Mouse (Mus musculus) heart, embryonic 10.5 days (tissue): ENCODE results near the gene Kdm1b. TPM values are rescaled to one million over a fixed set of nuclear protein-coding genes. Genes with fewer than 3 reads are reported as not detected.

ENCODE experiments used
- DNase-seq: peaks from one replicate; pipeline ENCODE4 v3.0.0-alpha.2; 2017; ENCODE audit warnings: low spot score
- H3K27ac ChIP-seq: fragments of 300-500 bp; sonication (generic); 2 replicates; pipeline ENCODE4 v1.5.1; 2016; ENCODE audit warnings: mild to moderate bottlenecking
- H3K27me3 ChIP-seq: fragments of 300-500 bp; sonication (generic); 2 replicates; pipeline ENCODE4 v1.6.1; 2016; ENCODE audit warnings: mild to moderate bottlenecking; ENCODE audit not compliant: poor library complexity, insufficient read depth, severe bottlenecking
- H3K36me3 ChIP-seq: fragments of 300-500 bp; sonication (generic); 2 replicates; pipeline ENCODE4 v1.6.1; 2016; ENCODE audit warnings: mild to moderate bottlenecking, moderate library complexity
- H3K4me1 ChIP-seq: fragments of 300-500 bp; sonication (generic); 2 replicates; pipeline ENCODE4 v1.6.1; 2016; ENCODE audit warnings: mild to moderate bottlenecking
- H3K4me3 ChIP-seq: fragments of 300-500 bp; sonication (generic); 2 replicates; pipeline ENCODE4 v1.5.1; 2016; ENCODE audit warnings: mild to moderate bottlenecking, moderate library complexity
- H3K9me3 ChIP-seq: fragments of 300-500 bp; sonication (generic); 2 replicates; pipeline ENCODE4 v1.6.1; 2016; ENCODE audit warnings: mild to moderate bottlenecking, moderate library complexity
- WGBS: fragments of 180-500 bp; shearing (Covaris S2); methylation state at CpG from one replicate; pipeline ENCODE4 v1.1.7; 2016; 5-methylcytosine and 5-hydroxymethylcytosine counted together
- polyA plus RNA-seq: library from polyadenylated mRNA; unstranded; fragments of >200 nt; fragmentation: Nextera tagmentation; extraction: Ambion mirVana; gene quantifications from 2 replicates; pipeline ENCODE4 v1.2.1, GENCODE M21; 2016

The Kdm1b gene
- polyA plus RNA-seq, 1 experiment from 2014 or later, result 7.9 TPM

DNA sequence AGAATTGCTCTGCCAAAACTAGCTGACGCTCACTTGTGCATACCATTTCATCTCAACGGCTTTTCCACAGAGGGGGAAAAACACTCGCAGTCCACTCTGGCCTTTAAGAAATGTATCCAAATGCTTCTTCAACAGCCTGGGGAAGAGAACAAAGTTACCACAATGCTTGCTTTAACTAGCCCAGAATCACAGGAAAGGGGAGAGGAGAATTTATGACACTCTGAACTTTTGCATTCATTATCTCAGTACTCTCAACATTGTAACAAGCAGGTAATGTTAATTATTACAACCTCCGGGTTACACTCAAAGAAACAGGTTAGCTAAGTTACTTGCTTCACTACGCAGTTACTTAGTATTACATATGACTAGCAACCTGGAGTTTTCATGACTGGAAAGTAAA is 3.2 kb upstream of the Kdm1b start:
- Histone ChIP-seq H3K4me3 (no peak overlapping the region), H3K4me1 (peaks cover 19% of the 10 kb centered on the region), H3K36me3 (no peaks in the 10 kb centered on the region), H3K27me3 (no peaks in the 10 kb centered on the region), H3K9me3 (no peaks in the 10 kb centered on the region), H3K27ac (no peak overlapping the region)
- DNase-seq, result no peak
- 89% methylated on average over 5 of the region's 5 CpGs for WGBS

- DNase-seq, result peak; percentile 57
- 55% methylated on average over 8 of the region's 8 CpGs for WGBS
- no peaks in the 10 kb centered on the region for H3K36me3 ChIP-seq
Observed at GRCm38 (mm10) chr13:47042024-47042633, 1.2 kb upstream of the Kdm1b start.

DNA sequence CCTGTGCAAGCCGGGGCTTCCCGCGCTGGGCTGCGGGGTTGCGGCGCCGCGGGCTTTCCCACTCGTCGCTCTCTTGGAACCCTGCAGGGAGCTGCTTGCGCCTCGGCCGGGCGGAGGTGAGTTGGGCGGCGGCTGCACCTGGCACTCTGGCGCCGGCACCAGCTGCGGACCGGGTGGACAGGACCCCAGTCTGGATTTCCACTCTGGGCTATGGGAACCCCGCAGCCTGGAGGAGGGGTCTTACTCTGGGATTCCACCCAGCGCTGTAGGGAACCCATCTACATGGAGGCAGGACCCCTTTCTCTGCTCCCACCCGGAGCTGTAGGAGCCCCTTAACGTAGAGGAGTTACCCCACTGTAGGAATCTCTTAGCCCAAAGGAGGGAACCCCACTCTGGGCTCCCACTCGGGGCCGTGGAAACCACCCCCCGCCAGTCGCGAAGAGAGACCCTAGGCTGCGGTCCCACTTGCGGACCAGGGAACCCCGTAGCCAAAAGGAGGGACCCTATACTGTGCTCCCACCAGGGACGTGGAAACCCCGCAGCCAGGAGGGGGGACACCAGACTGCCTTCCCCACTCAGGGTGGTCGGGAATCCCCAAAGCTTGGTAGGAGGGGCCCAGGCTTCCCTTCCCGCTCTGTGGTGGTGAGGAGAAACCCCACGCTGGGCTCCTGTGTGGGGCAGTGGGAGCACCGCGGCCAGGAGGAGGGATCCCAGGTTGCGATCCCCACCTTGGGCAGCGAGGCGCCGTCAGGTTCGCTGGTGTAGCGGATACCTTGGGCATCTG is 726 bp downstream of the Kdm1b start:
- WGBS, result 2% methylated on average over 45 of the region's 45 CpGs
- Histone ChIP-seq H3K27me3 (no peaks in the 10 kb centered on the region), H3K4me3 (peak overlapping the region; percentile 96), H3K9me3 (no peaks in the 10 kb centered on the region), H3K36me3 (peaks cover 5% of the 10 kb centered on the region; the same call in 1 of the 2 replicates), H3K27ac (peak overlapping the region; percentile 89), H3K4me1 (peaks cover 19% of the 10 kb centered on the region)
- no peak for DNase-seq

More at GRCm38 (mm10) chr13:47042024-47042633, 1.2 kb upstream of the Kdm1b start:
- Histone ChIP-seq H3K27me3 (no peaks in the 10 kb centered on the region), H3K4me3 (peak overlapping the region; percentile 96), H3K27ac (no peak overlapping the region), H3K4me1 (peaks cover 19% of the 10 kb centered on the region), H3K9me3 (no peaks in the 10 kb centered on the region)

DNA sequence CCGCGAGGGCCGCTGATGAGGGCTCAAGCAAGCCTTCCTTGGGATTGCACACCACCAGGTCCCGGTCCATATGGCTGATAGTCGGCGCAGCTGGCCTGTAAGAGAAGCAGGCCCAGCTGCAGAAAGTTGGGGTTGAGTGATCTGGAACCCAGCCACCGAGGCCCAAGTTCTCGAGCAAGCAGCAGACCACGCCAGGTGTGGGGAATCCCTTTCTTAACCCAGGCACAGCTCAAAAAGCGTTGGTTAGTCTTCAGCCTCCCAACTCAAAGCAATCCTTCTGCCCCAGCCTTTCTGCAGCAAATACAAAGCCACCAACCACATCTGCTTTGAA is 1.3 kb downstream of the Kdm1b start, which contains the start of gene Tpmt:
Tpmt (minus strand) TSS at position 121 of the 331 bp plus-strand sequence.
- no peak for DNase-seq
- Histone ChIP-seq H3K4me1 (peaks cover 19% of the 10 kb centered on the region), H3K4me3 (peak within 1 kb of the TSS; percentile 96), H3K36me3 (peaks cover 11% of the 10 kb centered on the region), H3K9me3 (no peaks in the 10 kb centered on the region), H3K27me3 (no peaks in the 10 kb centered on the region), H3K27ac (peak within 1 kb of the TSS; percentile 89)
- WGBS, result 22% methylated on average over 10 of the region's 10 CpGs

DNA sequence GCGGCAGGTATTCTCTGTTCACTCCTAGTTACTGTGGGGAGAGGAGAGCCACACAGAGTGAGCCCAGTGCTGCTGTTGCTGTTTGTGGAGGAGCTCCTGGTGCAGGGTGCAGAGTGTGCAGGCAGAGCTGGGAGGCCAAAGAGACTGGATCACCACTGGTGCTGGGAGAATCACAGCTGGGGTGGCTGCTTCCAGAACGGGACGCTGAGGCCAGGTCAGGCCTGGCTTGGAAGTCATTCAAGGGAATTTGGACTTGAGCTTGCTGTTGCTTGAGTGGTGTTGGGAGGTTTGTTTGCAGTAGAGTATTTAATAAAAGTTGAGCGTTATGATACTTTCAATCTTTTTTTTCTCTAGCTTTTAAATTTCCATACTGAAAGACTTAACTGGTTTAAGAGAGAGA is 4.7 kb downstream of the Kdm1b start:
- Histone ChIP-seq H3K27me3 (no peaks in the 10 kb centered on the region), H3K27ac (no peak overlapping the region), H3K36me3 (peaks cover 28% of the 10 kb centered on the region), H3K4me1 (peaks cover 30% of the 10 kb centered on the region), H3K9me3 (no peaks in the 10 kb centered on the region), H3K4me3 (no peak overlapping the region)
- no peak for DNase-seq
- 83% methylated on average over 4 of the region's 4 CpGs for WGBS

GRCm38 (mm10) chr13:47050009-47050408 is 6.7 kb downstream of the Kdm1b start:
- H3K36me3 ChIP-seq, result peaks cover 34% of the 10 kb centered on the region
- no peaks in the 10 kb centered on the region for H3K9me3 ChIP-seq
- H3K4me1 ChIP-seq, result peaks cover 14% of the 10 kb centered on the region
- no peaks in the 10 kb centered on the region for H3K27me3 ChIP-seq
- 28% methylated on average over 4 of the region's 4 CpGs for WGBS
- no peak overlapping the region for H3K27ac ChIP-seq
- H3K4me3 ChIP-seq, result no peak overlapping the region
- no peak for DNase-seq

DNA sequence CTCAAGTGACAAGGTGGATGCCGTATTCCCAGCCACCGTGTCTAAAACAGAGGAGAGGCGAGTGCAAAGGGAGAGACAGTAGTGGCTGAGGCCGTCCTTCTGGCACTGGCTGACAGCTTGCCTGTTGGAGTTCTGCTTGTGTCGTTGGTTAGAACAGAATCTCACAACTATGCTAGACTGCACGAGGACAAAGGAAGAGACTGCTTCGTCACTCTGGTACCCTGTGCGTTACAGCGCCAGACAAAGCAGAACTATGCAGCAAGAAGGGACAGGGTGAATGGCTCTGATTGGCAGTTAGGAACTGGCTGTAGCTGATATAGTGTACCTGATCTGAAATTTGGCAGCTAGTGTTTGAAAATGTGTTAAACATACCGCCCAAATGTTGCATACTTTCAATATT is 10.7 kb downstream of the Kdm1b start:
- Histone ChIP-seq H3K27ac (no peak overlapping the region), H3K36me3 (peaks cover 33% of the 10 kb centered on the region), H3K4me1 (peaks cover 14% of the 10 kb centered on the region), H3K4me3 (no peak overlapping the region), H3K27me3 (no peaks in the 10 kb centered on the region), H3K9me3 (no peaks in the 10 kb centered on the region)
- no peak for DNase-seq
- WGBS, result 82% methylated on average over 10 of the region's 10 CpGs

DNA sequence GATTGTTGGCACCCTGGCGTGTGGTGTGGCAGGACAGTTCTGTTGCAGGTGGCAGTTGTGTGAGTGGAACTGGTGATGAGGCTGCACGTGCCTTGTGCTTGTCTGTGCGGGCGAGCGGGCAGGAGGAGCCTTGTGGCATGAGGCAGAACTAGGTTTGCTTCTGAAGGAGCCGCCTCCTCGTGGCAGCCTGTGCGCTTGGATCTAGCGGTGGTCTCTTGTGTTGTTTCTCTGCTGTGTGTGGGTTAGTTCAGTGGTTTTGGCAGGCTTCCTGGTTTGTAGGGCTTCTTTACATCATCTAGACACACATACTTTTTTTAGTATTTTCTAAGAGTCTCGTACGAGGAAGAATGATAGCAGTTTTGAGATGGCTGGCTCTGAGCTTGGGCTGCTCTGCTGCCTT is 12.8 kb downstream of the Kdm1b start:
- Histone ChIP-seq H3K36me3 (peaks cover 32% of the 10 kb centered on the region), H3K27me3 (no peaks in the 10 kb centered on the region), H3K4me1 (peaks cover 1% of the 10 kb centered on the region; the same call in 1 of the 2 replicates), H3K27ac (no peak overlapping the region), H3K4me3 (no peak overlapping the region), H3K9me3 (no peaks in the 10 kb centered on the region)
- DNase-seq, result no peak
- WGBS, result 84% methylated on average over 11 of the region's 11 CpGs

GRCm38 (mm10) chr13:47056781-47057180 is 13.5 kb downstream of the Kdm1b start:
- H3K4me1 ChIP-seq, result no peaks in the 10 kb centered on the region
- WGBS, result 86% methylated on average over 5 of the region's 5 CpGs

GRCm38 (mm10) chr13:47062756-47063155 is 19.5 kb downstream of the Kdm1b start:
- no peaks in the 10 kb centered on the region for H3K4me1 ChIP-seq
- DNase-seq, result peak; percentile 71
- H3K9me3 ChIP-seq, result no peaks in the 10 kb centered on the region
- H3K36me3 ChIP-seq, result peaks cover 41% of the 10 kb centered on the region
- H3K4me3 ChIP-seq, result no peak overlapping the region
- H3K27me3 ChIP-seq, result no peaks in the 10 kb centered on the region
- no peak overlapping the region for H3K27ac ChIP-seq
- 93% methylated on average over 17 of the region's 17 CpGs for WGBS

More at GRCm38 (mm10) chr13:47056781-47057180, 13.5 kb downstream of the Kdm1b start:
- DNase-seq, result no peak
- Histone ChIP-seq H3K4me3 (no peak overlapping the region), H3K27ac (no peak overlapping the region), H3K9me3 (no peaks in the 10 kb centered on the region), H3K36me3 (peaks cover 33% of the 10 kb centered on the region), H3K27me3 (no peaks in the 10 kb centered on the region)

DNA sequence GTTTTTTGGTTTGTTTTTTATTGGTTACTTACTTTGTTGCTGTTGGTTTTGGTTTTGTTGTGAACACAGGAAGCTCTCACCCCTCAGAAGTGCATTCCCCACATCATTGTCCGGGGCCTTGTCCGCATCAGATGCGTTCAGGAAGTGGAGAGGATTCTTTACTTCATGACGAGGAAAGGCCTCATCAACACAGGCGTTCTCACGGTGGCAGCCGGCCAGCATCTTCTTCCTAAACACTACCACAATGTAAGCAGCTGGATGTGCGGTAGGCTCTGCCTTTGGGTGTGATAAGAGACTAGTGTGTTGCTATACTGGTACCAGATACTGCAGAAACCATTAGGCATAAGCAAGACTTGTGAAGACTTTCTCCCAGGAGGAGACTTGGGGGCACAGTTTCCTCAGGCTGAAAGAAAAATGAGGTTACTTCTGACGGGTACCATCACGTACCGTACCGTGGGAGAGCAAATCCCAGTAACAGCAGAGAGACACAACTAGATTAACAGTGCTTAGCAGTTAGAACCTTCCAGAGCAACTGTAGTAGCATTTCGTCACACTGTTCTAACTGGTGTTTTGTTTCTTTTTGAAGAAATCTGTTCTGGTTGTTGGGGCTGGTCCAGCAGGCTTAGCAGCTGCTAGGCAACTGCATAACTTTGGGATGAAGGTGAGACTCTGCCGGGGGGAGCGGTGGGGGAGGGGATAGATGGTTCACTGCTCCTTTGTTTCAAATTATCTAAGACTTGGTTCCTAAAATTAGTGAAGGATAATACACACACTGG is 20.9 kb downstream of the Kdm1b start:
- H3K4me1 ChIP-seq, result no peaks in the 10 kb centered on the region
- H3K27me3 ChIP-seq, result no peaks in the 10 kb centered on the region
- H3K4me3 ChIP-seq, result no peak overlapping the region
- WGBS, result 82% methylated on average over 15 of the region's 15 CpGs
- DNase-seq, result peak; percentile 68
- H3K36me3 ChIP-seq, result peaks cover 39% of the 10 kb centered on the region
- no peaks in the 10 kb centered on the region for H3K9me3 ChIP-seq
- H3K27ac ChIP-seq, result no peak overlapping the region

- WGBS, result 97% methylated on average over 10 of the region's 10 CpGs
- peaks cover 30% of the 10 kb centered on the region for H3K36me3 ChIP-seq
- DNase-seq, result peak; percentile 67
- no peaks in the 10 kb centered on the region for H3K4me1 ChIP-seq
- no peak overlapping the region for H3K4me3 ChIP-seq
- H3K27ac ChIP-seq, result no peak overlapping the region
- no peaks in the 10 kb centered on the region for H3K27me3 ChIP-seq
- no peaks in the 10 kb centered on the region for H3K9me3 ChIP-seq
Observed at GRCm38 (mm10) chr13:47066516-47066915, 23.2 kb downstream of the Kdm1b start.

DNA sequence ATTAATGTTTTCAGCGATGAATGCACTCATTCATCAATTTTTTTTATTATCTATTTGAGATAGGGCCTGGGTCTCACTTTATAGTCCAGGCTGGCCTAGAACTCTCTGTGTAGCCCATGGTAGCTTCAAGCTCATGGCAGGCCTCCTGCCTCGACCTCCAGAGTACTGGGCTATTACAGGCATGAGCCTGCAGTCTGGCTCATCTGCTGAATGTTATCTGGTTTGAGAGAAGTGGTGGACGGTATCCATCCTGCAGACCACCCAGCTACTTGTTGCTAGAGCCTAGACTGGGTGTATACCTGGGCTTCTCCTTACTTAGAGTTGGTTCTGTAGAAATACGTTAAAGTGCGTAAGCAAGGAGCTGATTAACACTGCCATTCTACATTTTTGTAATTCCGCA is 23.7 kb downstream of the Kdm1b start:
- WGBS, result 78% methylated on average over 6 of the region's 6 CpGs
- H3K4me1 ChIP-seq, result no peaks in the 10 kb centered on the region
- H3K27me3 ChIP-seq, result no peaks in the 10 kb centered on the region
- no peaks in the 10 kb centered on the region for H3K9me3 ChIP-seq
- peaks cover 31% of the 10 kb centered on the region for H3K36me3 ChIP-seq
- H3K27ac ChIP-seq, result no peak overlapping the region
- DNase-seq, result peak; percentile 64
- no peak overlapping the region for H3K4me3 ChIP-seq
